Mouse (Mus musculus): ENCODE data around the gene Ssxb10.
"Not testable (repeated sequence)": the region's sequence is repeated elsewhere in the genome, so short reads cannot be mapped to it uniquely, and the experiment has no call there.

Gene Ssxb10

DNA sequence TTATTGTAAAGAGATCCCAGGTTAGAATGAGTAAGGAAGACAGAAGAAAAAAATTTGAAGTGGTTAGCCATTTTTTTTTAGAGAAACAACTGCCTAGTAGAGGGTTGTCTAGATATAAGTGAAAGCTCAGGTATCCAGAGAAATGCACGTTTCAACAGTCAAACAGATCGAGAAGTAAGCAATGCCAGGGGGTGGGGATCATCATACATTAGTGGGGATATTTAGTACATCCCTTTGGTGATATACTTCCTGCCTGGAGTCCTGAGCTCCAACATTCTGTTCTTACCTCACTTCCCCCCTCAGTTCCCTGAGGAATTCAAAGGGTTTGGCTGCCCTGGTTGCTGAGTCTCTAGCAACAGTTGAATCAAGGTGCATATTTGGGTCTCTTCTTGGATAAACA is at the start of gene Ssxb10:
Gene Ssxb10 (plus strand): TSS at position 301 of the 400 bp plus-strand sequence.
- in situ Hi-C loops (cut with MboI; ENCODE audit: unreplicated experiment in 2 of 2): no loop called here

DNA sequence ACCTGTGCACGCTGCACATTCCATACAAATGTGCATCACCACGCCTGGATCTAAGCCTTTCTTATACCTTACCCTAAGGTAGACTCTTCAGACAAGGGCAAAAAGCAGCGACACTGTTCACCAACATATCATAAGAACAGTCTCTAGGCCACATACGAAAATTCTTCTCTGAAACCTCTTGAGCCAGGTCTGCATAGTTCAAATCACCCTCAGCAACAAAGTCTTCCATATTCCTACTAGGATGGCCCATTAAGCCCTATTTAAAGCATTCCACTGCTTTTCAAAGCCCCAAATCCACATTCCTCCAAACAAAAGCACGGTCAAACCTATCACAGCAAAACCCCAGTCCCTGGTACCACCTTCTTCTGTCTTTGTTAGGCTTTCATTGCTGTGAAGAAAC is 38.6 kb upstream of the Ssxb10 start:
- in situ Hi-C loops (cut with MboI; ENCODE audit: unreplicated experiment in 2 of 2): no loop called here

DNA sequence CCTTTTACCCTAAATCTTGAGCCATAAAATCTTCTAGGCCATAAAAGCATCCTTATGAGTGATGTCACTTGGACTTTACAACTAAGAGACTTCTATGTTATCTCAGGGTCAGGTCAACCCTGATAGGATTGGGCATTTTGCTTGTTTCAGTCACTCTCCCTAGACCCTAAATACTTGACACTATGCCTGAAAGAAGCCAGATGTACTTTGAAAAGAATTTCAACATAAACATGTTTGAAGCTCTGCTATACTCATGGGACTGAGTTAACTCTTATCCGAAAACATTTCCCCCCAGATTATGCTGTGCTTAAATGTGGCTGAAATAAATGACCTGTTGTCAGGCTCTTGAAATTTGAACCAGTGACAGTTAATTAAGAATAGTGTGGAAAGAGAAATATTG is 17.9 kb upstream of the Ssxb10 start:
- in situ Hi-C loops (cut with MboI; ENCODE audit: unreplicated experiment in 2 of 2): no loop called here

DNA sequence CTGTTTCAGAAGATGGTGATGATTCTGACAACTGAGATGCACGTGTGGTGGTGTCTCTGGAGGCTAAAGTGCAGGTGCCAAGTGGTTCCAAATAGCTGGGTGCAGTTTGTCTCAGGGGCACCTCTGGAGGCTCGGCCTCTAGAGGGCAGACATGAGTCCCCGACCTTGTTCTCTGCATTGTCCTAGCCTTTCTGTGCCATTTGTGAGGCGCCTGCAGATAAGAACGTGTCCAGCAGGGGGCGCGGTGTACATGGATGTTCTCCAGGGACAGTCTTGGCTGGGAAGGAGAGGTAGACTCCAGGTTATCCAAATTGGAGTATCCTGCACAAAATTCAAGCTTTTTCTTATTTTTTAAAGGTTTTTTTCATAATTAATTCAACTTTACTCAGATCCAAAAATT is 12.3 kb upstream of the Ssxb10 start:
- in situ Hi-C loops (cut with MboI; ENCODE audit: unreplicated experiment in 2 of 2): not testable (repeated sequence)

DNA sequence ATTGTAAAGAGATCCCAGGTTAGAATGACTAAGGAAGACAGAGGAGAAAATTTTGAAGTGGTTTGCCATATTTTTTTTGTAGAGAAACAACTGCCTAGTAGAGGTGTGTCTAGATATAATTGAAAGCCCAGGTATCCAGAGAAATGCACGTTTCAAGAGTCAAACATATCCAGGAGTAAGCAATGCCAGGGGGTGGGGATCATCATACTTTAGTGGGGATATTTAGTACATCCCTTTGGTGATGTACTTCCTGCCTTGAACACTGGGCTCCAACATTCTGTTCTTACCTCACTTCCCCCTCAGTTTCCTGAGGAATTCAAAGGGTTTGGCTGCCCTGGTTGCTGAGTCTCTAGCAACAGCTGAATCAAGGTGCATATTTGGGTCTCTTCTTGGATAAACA is 39.5 kb downstream of the Ssxb10 start, which contains the start of gene Ssxb9:
Gene Ssxb9 (plus strand): TSS at position 301 of the 400 bp plus-strand sequence.
- in situ Hi-C loops (cut with MboI; ENCODE audit: unreplicated experiment in 2 of 2): not testable (repeated sequence)
